Mouse (Mus musculus) forebrain, embryonic 11.5 days (tissue): ENCODE measurements around the gene Ppfibp1. TPM values are rescaled to one million over a fixed set of nuclear protein-coding genes. Genes with fewer than 3 reads are reported as not detected.
A peak's percentile ranks its signal among the peaks of the same experiment; 100 is the strongest.

ENCODE experiments used
- ATAC-seq: fragments of 200-750 bp; cut with Nextera tagmentation; replicated peaks from 2 replicates; pipeline ENCODE4 v1.8.0; 2017; ENCODE audit warnings: moderate TSS enrichment; ENCODE audit not compliant: low FRiP score
- DNase-seq: peaks from one replicate; pipeline ENCODE4 v3.0.0-alpha.2; 2017; ENCODE audit warnings: low spot score
- H3K27ac ChIP-seq: fragments of 300-500 bp; sonication (generic); 2 replicates; pipeline ENCODE4 v1.5.1; 2014; ENCODE audit warnings: low read depth, low read length
- H3K27me3 ChIP-seq: fragments of 300-500 bp; sonication (generic); 2 replicates; pipeline ENCODE4 v1.6.1; 2014; ENCODE audit warnings: mild to moderate bottlenecking, low read length, mixed read lengths; ENCODE audit not compliant: control insufficient read depth, insufficient read depth
- H3K36me3 ChIP-seq: fragments of 300-500 bp; sonication (generic); 2 replicates; pipeline ENCODE4 v1.6.1; 2014; ENCODE audit warnings: mild to moderate bottlenecking, low read length, moderate library complexity, mixed read lengths; ENCODE audit not compliant: control insufficient read depth, insufficient read depth
- H3K4me1 ChIP-seq: fragments of 300-500 bp; sonication (generic); replicated peaks from 2 replicates; pipeline ENCODE4 v1.6.1; 2014; ENCODE audit warnings: low read length, mixed read lengths; ENCODE audit not compliant: control insufficient read depth, insufficient read depth
- H3K4me2 ChIP-seq: fragments of 300-500 bp; sonication (generic); 2 replicates; pipeline ENCODE4 v1.6.1; 2014; ENCODE audit warnings: low read depth, mild to moderate bottlenecking, low read length, moderate library complexity, mixed read lengths; ENCODE audit not compliant: severe bottlenecking
- H3K4me3 ChIP-seq: fragments of 300-500 bp; sonication (generic); 2 replicates; pipeline ENCODE4 v1.5.1; 2014; ENCODE audit warnings: low read depth, low read length
- H3K9ac ChIP-seq: fragments of 300-500 bp; sonication (generic); 2 replicates; pipeline ENCODE4 v1.6.1; 2014; ENCODE audit warnings: low read length
- H3K9me3 ChIP-seq: fragments of 300-500 bp; sonication (generic); 2 replicates; pipeline ENCODE4 v1.6.1; 2016; ENCODE audit warnings: low read length, mixed read lengths; ENCODE audit not compliant: control insufficient read depth
- WGBS: fragments of 180-500 bp; shearing (Covaris S2); extraction: QIAGEN DNeasy Blood & Tissue Kit; methylation state at CpG from one replicate; pipeline ENCODE4 v1.1.7; 2014; 5-methylcytosine and 5-hydroxymethylcytosine counted together
- polyA plus RNA-seq: library from polyadenylated mRNA; unstranded; fragments of >200 nt; fragmentation: Nextera tagmentation; extraction: Ambion mirVana; gene quantifications from 2 replicates; pipeline ENCODE4 v1.2.1, GENCODE M21; 2014

Gene Ppfibp1
- polyA plus RNA-seq, 1 experiment from 2014 or later, result 38.4 TPM

DNA sequence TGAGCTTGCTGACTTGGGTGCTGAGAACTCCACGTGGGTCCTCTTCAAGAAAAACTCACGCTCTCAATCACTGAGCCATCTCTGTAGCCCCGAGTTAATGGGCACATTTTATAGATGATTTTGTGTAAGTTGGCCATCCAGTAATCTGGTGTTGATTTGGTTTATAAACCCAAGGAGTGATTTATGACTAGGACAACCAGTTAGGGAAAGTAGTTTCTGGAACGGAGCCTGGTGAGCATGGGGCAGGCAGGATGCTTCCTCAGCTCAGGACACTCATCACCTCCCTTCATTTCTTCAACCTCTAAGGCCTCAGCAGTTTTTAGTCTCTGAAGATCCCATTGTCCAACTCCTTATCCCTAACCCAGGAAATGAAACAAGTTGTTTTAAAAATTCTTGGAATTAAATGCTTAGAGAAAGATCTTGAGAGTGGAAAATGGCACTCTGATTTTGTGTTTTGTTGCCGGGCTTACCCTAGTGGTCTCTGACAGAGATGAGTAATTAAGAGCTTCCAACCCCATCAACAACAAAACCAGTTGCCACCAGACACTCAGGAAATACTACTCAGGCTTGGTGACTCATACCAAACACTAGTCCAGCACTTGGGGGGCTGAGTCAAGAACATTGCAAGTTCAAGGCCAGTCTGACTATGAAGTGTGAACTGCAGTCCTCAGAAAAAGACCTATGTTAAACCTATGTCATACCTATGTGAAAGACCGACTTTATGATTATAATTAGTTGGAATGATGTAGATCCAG is 75.3 kb downstream of the Ppfibp1 start:
- 91% methylated on average over 6 of the region's 6 CpGs for WGBS
- Histone ChIP-seq H3K36me3 (no peaks in the 10 kb centered on the region), H3K27ac (no peak overlapping the region), H3K27me3 (no peaks in the 10 kb centered on the region), H3K9me3 (no peaks in the 10 kb centered on the region), H3K4me2 (no peak overlapping the region), H3K9ac (no peak overlapping the region), H3K4me3 (no peak overlapping the region), H3K4me1 (no peaks in the 10 kb centered on the region)
- DNase-seq, result no peak
- ATAC-seq, result no peak

DNA sequence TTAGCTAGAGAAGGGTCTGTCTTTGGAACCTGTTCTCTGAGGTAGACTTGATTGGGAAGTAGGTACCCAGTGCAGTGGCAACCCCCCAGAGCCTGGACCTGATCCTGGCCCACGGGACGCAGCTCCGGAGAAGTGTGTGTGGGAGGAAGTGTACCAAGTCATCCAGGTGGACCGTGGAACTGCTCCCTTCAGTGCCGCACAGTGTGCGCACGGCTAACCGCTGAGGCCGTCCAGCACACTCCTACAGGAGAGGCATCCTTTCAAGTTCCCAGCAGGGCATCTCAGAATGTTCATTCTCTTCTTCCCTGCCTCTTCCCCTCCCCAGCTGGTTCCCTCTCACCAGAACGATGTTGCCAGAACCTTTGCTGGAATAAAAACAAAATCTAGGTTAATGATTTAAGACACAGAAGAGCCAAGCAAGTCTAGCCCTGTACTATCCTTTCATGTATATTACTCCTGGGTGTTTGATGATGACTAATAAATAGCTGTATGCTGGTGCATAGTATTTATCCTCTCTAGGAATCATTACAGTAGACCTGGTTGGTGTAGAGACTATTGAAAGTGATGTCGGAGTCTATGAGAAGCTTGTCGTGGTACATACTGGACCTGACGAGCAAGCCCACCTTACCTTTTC is 77.0 kb downstream of the Ppfibp1 start:
- no peaks in the 10 kb centered on the region for H3K4me1 ChIP-seq
- H3K9ac ChIP-seq, result no peak overlapping the region
- H3K4me3 ChIP-seq, result no peak overlapping the region
- ATAC-seq (no peak), DNase-seq (no peak)
- no peaks in the 10 kb centered on the region for H3K9me3 ChIP-seq
- no peak overlapping the region for H3K27ac ChIP-seq
- H3K27me3 ChIP-seq, result no peaks in the 10 kb centered on the region
- WGBS, result 84% methylated on average over 13 of the region's 13 CpGs
- no peaks in the 10 kb centered on the region for H3K36me3 ChIP-seq
- H3K4me2 ChIP-seq, result no peak overlapping the region

DNA sequence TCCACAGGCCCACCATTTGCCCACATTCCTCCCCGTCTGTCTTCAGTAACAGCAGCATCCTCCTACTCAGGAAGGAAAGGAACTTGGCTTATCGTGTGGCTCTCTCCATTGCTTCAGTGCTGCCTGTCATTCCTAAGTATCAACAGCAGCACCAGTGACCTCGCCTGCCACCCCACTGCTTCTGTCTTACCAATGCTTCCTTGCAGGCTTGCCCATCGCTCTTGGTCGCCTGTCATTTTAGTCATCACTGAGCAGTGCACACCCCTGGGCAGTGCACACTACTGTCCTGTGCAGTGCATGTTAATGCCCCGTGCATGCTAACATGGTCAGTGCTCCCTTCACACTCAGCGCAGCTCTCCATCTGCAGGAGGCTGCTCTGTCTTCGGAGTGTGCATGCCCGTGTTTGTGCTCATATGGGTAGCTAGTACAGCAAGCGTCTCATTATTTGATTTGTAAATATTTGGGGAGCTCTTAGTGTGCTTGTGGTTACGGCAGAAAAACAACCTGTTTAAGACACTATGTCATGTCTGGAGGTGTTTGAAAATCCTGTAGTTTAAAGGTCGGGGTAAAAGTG is 78.2 kb downstream of the Ppfibp1 start:
- H3K9me3 ChIP-seq, result no peaks in the 10 kb centered on the region
- no peak for ATAC-seq

DNA sequence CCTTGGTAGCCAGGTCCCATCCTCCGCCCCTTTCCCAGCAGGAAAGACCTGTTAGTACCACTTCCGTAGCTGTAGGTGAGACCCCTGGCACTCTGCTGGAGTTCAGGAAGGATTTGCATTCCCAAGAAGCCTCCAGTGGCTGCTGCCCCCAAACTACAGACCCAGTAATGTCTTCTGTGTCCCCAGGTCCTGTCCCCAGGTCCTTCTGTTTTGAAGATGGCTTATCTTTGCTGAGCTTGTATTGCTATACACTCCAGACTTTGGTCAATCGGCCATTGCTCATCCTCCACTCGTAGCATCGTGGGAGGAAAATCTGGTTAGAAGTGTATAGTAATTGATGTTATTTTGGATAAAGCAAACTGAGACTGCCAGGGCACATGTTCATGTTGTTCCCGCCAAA is 79.5 kb downstream of the Ppfibp1 start:
- no peak for DNase-seq
- H3K27me3 ChIP-seq, result no peaks in the 10 kb centered on the region
- no peaks in the 10 kb centered on the region for H3K9me3 ChIP-seq
- H3K4me1 ChIP-seq, result peaks cover 1% of the 10 kb centered on the region; the same call in 1 of the 2 replicates
- H3K9ac ChIP-seq, result no peak overlapping the region
- H3K27ac ChIP-seq, result no peak overlapping the region
- H3K4me3 ChIP-seq, result no peak overlapping the region
- H3K4me2 ChIP-seq, result no peak overlapping the region
- no peaks in the 10 kb centered on the region for H3K36me3 ChIP-seq
- ATAC-seq, result no peak
- 72% methylated on average over 6 of the region's 6 CpGs for WGBS

More for the DNA sequence above, 78.2 kb downstream of the Ppfibp1 start:
- no peaks in the 10 kb centered on the region for H3K27me3 ChIP-seq
- 85% methylated on average over 12 of the region's 12 CpGs for WGBS
- H3K27ac ChIP-seq, result no peak overlapping the region
- no peak for DNase-seq
- H3K4me2 ChIP-seq, result no peak overlapping the region
- 0 out of 2 replicates have a peak, but pooled peaks cover under 1% of the 10 kb centered on the region for H3K4me1 ChIP-seq
- no peaks in the 10 kb centered on the region for H3K36me3 ChIP-seq
- no peak overlapping the region for H3K4me3 ChIP-seq
- H3K9ac ChIP-seq, result no peak overlapping the region

DNA sequence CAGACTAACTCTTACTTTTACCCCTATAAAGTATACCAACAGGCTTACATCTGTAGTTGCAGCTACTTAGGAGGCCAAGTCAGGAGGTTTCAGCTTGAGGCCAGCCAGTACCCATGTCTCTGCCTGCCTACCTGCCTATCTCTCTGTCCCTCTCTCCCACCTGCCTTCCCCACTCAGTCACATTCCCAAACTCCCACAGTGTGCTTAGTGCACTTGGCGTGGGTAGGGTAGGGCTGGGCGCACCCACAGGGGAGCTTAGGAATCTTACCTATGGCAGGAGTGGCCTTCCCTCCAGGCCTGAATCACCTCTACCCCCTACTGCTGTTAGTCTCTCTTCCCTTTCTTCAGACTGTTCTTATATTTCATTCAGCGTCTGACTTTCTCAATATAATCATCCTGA is 82.5 kb downstream of the Ppfibp1 start:
- no peaks in the 10 kb centered on the region for H3K36me3 ChIP-seq
- no peak for ATAC-seq
- H3K9ac ChIP-seq, result no peak overlapping the region
- H3K27me3 ChIP-seq, result no peaks in the 10 kb centered on the region
- 71% methylated on average over 3 of the region's 3 CpGs for WGBS
- no peaks in the 10 kb centered on the region for H3K9me3 ChIP-seq
- DNase-seq, result no peak
- H3K4me2 ChIP-seq, result no peak overlapping the region
- H3K4me1 ChIP-seq, result peaks cover 4% of the 10 kb centered on the region; the same call in 1 of the 2 replicates
- H3K27ac ChIP-seq, result no peak overlapping the region
- no peak overlapping the region for H3K4me3 ChIP-seq

DNA sequence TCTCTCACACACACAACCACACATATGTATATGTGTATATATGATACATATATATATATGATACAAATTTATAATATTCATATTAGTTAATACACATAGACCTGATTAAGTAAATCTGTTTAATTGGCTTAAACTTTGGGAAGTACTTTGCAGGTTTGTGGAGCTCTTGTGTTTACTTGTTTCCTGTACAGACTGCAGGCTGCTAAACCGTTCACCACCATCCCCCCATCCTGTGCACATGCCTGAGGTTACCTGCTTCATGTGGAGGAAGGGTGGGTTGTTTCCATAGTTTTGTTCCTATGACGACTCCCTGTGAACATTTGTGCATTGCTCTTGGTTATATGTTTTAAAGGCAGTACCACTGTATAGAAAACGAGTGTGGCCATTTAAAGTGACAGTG is 83.1 kb downstream of the Ppfibp1 start:
- no peak for ATAC-seq

DNA sequence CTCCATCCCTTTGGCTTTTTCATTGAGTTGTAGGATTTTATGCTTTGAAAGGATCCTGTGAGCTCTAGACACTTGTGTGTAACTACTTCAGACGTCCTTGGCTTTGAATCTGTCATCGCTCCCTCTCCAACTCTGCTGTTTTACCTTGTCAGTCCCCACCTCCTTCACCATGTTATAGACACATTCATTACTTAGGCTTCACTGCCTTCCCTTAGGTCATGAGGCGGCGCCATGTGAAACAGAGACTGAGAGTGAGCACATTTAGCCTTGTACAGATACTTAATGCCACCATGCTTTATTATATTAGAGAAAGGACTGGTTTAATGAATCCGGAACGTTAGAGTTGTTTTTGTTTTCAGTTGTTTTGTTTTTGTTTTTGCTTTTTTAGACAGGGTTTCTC is 83.7 kb downstream of the Ppfibp1 start:
- Histone ChIP-seq H3K9ac (0 out of 2 replicates have a peak overlapping the region, but pooled peaks have one; percentile 12), H3K4me3 (no peak overlapping the region), H3K27me3 (no peaks in the 10 kb centered on the region), H3K36me3 (no peaks in the 10 kb centered on the region), H3K4me2 (no peak overlapping the region), H3K4me1 (peaks cover 4% of the 10 kb centered on the region; the same call in 1 of the 2 replicates), H3K27ac (no peak overlapping the region), H3K9me3 (no peaks in the 10 kb centered on the region)
- DNase-seq (no peak), ATAC-seq (peak; percentile 73; the same call in 1 of the 2 replicates)
- 34% methylated on average over 6 of the region's 6 CpGs for WGBS

More for the DNA sequence above, 83.1 kb downstream of the Ppfibp1 start:
- no peaks in the 10 kb centered on the region for H3K36me3 ChIP-seq
- no peak overlapping the region for H3K4me3 ChIP-seq
- WGBS, result 54% methylated on average over 3 of the region's 3 CpGs
- H3K4me1 ChIP-seq, result peaks cover 4% of the 10 kb centered on the region; the same call in 1 of the 2 replicates
- no peaks in the 10 kb centered on the region for H3K27me3 ChIP-seq
- H3K9me3 ChIP-seq, result no peaks in the 10 kb centered on the region
- H3K9ac ChIP-seq, result no peak overlapping the region
- H3K4me2 ChIP-seq, result no peak overlapping the region
- no peak for DNase-seq
- H3K27ac ChIP-seq, result no peak overlapping the region

DNA sequence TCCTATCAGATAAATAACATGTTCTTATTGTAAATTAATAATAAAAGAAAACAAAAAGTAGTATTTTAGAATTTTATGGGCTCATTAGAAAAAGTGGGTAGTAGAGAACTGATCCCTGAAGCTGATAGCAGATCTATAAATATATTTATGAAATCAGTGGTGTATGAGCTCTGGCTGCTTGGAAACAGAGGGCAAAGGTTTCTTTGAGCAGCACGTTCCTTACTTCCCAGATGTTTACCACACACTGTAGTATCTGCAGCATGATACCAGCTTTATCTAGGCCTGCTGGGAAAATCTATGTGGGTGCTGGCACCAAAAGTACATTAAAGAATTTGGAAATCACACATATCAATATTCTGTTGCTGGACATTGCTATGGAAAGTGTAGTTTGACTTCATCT is 84.5 kb downstream of the Ppfibp1 start:
- 70% methylated on average over 1 of the region's 1 CpGs for WGBS
- Histone ChIP-seq H3K9me3 (no peaks in the 10 kb centered on the region), H3K4me3 (no peak overlapping the region), H3K4me1 (peaks cover 4% of the 10 kb centered on the region; the same call in 1 of the 2 replicates), H3K27me3 (no peaks in the 10 kb centered on the region), H3K36me3 (no peaks in the 10 kb centered on the region), H3K27ac (no peak overlapping the region), H3K4me2 (no peak overlapping the region), H3K9ac (no peak overlapping the region)
- ATAC-seq (no peak), DNase-seq (no peak)
